Mouse (Mus musculus): ENCODE measurements at regions not wholly inside any gene's neighbourhood (a gene's known extent, or its start where the extent isn't known, plus 50 kb on each side); places are given as distances from the start of the nearest gene placed in this dataset.
"Not testable (repeated sequence)": the region's sequence is repeated elsewhere in the genome, so short reads cannot be mapped to it uniquely, and the experiment has no call there.

- peak; percentile 59 for DNase-seq (ENCODE audit: low read depth, low spot score)
Observed at GRCm38 (mm10) chrX:41216827-41217226, 183.8 kb upstream of the Gria3 start.

- DNase-seq (ENCODE audit: low read depth, low spot score) = not testable (repeated sequence)
Observed at GRCm38 (mm10) chrX:41249739-41250138, 150.9 kb upstream of the Gria3 start.

GRCm38 (mm10) chrX:41252923-41253322 is 147.7 kb upstream of the Gria3 start:
- DNase-seq (ENCODE audit: low read depth, low spot score) = no peak

- DNase-seq (ENCODE audit: low read depth, low spot score) = peak; percentile 87
Observed at GRCm38 (mm10) chrX:41254695-41255094, 146.0 kb upstream of the Gria3 start.

GRCm38 (mm10) chrX:41291098-41291497 is 109.6 kb upstream of the Gria3 start:
- no peak for DNase-seq (ENCODE audit: low read depth, low spot score)

- DNase-seq (ENCODE audit: low read depth, low spot score) = no peak
Observed at GRCm38 (mm10) chrX:41316493-41316892, 84.2 kb upstream of the Gria3 start.

GRCm38 (mm10) chrX:41317740-41318139 is 82.9 kb upstream of the Gria3 start:
- DNase-seq (ENCODE audit: low read depth, low spot score) = no peak

- no peak for DNase-seq (ENCODE audit: low read depth, low spot score)
Observed at GRCm38 (mm10) chrX:41319896-41320295, 80.8 kb upstream of the Gria3 start.

Measured in brain, adult 2 months (tissue).